ENCODE assay signal across 8 mouse cellular contexts in the genomic region with DNA sequence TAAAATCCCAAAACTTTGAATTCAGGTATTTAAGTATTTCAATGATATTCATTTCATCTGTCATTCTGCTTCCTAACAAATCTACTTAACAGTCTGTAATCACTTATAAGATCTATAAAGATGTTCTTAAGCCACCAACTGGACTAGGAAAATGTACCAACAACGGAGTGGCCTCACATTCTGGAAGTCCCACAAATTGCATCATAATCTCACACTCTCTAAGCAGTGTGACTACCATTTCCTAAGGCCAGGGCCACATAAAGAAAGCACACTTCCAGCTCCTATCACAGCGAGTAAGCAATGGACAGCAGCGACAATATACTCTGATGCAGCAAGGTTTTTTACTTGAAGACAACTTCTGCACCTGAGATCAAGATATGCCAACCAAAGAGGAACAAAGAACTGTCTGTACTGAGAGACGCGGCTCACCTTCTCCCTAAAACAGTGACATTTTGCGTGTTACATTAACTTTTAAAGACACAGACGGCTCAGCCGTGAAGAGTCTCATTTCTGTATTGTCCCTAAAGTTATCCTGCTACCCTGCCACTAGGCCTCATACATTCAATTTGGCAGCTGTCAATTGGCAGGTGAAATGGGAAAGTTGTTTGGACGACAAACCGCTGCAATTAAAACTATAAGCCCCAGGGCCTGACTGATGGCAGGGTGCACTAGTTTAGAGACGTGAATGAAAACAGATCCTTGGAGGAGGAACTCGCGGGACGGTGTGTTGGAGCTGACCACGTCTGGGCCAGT. TPM values are rescaled to one million over a fixed set of nuclear protein-coding genes. Genes with fewer than 3 reads are reported as not detected.
DNase-seq lines count a peak whose midpoint lies in the region; ATAC-seq lines count a peak whose summit lies in the region.

No protein-coding gene starts in this region.

- peaks cover 18% of the 10 kb centered on the region for H3K36me3 ChIP-seq in lung, embryonic 15.5 days
- H3K36me3 ChIP-seq in embryonic facial prominence, embryonic 11.5 days (replicated peaks; ENCODE audit: control insufficient read depth, insufficient read depth, low read depth, low read length): no peaks in the 10 kb centered on the region; the same call in none of the 2 replicates
- H3K36me3 ChIP-seq in intestine, embryonic 15.5 days: peaks cover 11% of the 10 kb centered on the region; the same call in 1 of the 2 replicates
- peaks cover 9% of the 10 kb centered on the region; the same call in 1 of the 2 replicates for H3K36me3 ChIP-seq in neural tube, embryonic 12.5 days

- H3K4me3 ChIP-seq in lung, embryonic 15.5 days: peak overlapping the region; percentile 93
- H3K4me3 ChIP-seq in embryonic facial prominence, embryonic 11.5 days (ENCODE audit: low read depth, low read length): peak overlapping the region; percentile 97
- H3K4me3 ChIP-seq in intestine, embryonic 15.5 days (replicated peaks): peak overlapping the region; percentile 94
- peak overlapping the region; percentile 97 for H3K4me3 ChIP-seq in neural tube, embryonic 12.5 days

- H3K4me1 ChIP-seq in lung, embryonic 15.5 days: peaks cover 13% of the 10 kb centered on the region
- no peaks in the 10 kb centered on the region for H3K4me1 ChIP-seq in embryonic facial prominence, embryonic 11.5 days (ENCODE audit: control insufficient read depth, insufficient read depth, low read length)
- H3K4me1 ChIP-seq in intestine, embryonic 15.5 days (replicated peaks): peaks cover 3% of the 10 kb centered on the region; the same call in 1 of the 2 replicates
- H3K4me1 ChIP-seq in neural tube, embryonic 12.5 days: peaks cover 9% of the 10 kb centered on the region

- 22% methylated on average over 15 of the region's 15 CpGs for WGBS in lung, embryonic 15.5 days
- 29% methylated on average over 15 of the region's 15 CpGs for WGBS in embryonic facial prominence, embryonic 11.5 days
- 23% methylated on average over 15 of the region's 15 CpGs for WGBS in intestine, embryonic 15.5 days
- WGBS in neural tube, embryonic 12.5 days: 32% methylated on average over 15 of the region's 15 CpGs

- no peak for ATAC-seq in lung, embryonic 15.5 days (ENCODE audit: borderline replicate concordance, extremely low read depth, low FRiP score, low TSS enrichment)
- ATAC-seq in embryonic facial prominence, embryonic 11.5 days (replicated peaks; ENCODE audit: insufficient number of reproducible peaks, low FRiP score, low TSS enrichment, low read depth): no peak
- no peak for ATAC-seq in intestine, embryonic 15.5 days
- no peak for ATAC-seq in neural tube, embryonic 12.5 days (ENCODE audit: low FRiP score, low read depth)

- no peaks in the 10 kb centered on the region for H3K27me3 ChIP-seq in lung, embryonic 15.5 days
- no peaks in the 10 kb centered on the region for H3K27me3 ChIP-seq in embryonic facial prominence, embryonic 11.5 days (ENCODE audit: control insufficient read depth, insufficient read depth, low read length)
- no peaks in the 10 kb centered on the region for H3K27me3 ChIP-seq in intestine, embryonic 15.5 days (replicated peaks)
- H3K27me3 ChIP-seq in neural tube, embryonic 12.5 days (replicated peaks): no peaks in the 10 kb centered on the region

- H3K9ac ChIP-seq in lung, embryonic 15.5 days: peak overlapping the region; percentile 91
- peak overlapping the region; percentile 84 for H3K9ac ChIP-seq in embryonic facial prominence, embryonic 11.5 days (replicated peaks; ENCODE audit: low read length)
- H3K9ac ChIP-seq in intestine, embryonic 15.5 days: peak overlapping the region; percentile 93
- peak overlapping the region; percentile 95 for H3K9ac ChIP-seq in neural tube, embryonic 12.5 days

- H3K4me2 ChIP-seq in lung, embryonic 15.5 days: peak overlapping the region; percentile 67
- H3K4me2 ChIP-seq in embryonic facial prominence, embryonic 11.5 days (ENCODE audit: low read depth, low read length): peak overlapping the region; percentile 37
- peak overlapping the region; percentile 73 for H3K4me2 ChIP-seq in intestine, embryonic 15.5 days (replicated peaks)
- H3K4me2 ChIP-seq in neural tube, embryonic 12.5 days (replicated peaks): peak overlapping the region; percentile 90

- no peaks in the 10 kb centered on the region for H3K9me3 ChIP-seq in lung, embryonic 15.5 days
- no peaks in the 10 kb centered on the region for H3K9me3 ChIP-seq in embryonic facial prominence, embryonic 11.5 days (replicated peaks; ENCODE audit: control insufficient read depth, low read length)
- H3K9me3 ChIP-seq in intestine, embryonic 15.5 days: no peaks in the 10 kb centered on the region
- no peaks in the 10 kb centered on the region for H3K9me3 ChIP-seq in neural tube, embryonic 12.5 days

- DNase-seq in lung, postnatal 4 days: no peak
- DNase-seq in embryonic facial prominence, embryonic 11.5 days (ENCODE audit: low spot score): no peak
- DNase-seq in cerebellum, postnatal 4 days (ENCODE audit: low spot score in 2 of 2): no peak
- DNase-seq in urinary bladder, postnatal 14 days (ENCODE audit: low spot score): no peak
- DNase-seq in gastrocnemius, postnatal 4 days (ENCODE audit: low spot score in 2 of 2): no peak

- H3K27ac ChIP-seq in lung, embryonic 15.5 days: no peak overlapping the region
- no peak overlapping the region for H3K27ac ChIP-seq in embryonic facial prominence, embryonic 11.5 days (replicated peaks; ENCODE audit: low read depth, low read length)
- H3K27ac ChIP-seq in intestine, embryonic 15.5 days: peak overlapping the region; percentile 80
- no peak overlapping the region for H3K27ac ChIP-seq in neural tube, embryonic 12.5 days

RNA-seq across cellular contexts. Expression of a gene that starts 0.9 kb away (rescaled TPM):
- polyA plus RNA-seq in lung, embryonic 15.5 days (2015; fragmentation: Nextera tagmentation; extraction: Ambion mirVana): 115 and 119 TPM in 2 replicates
- 187 and 216 TPM in 2 replicates for polyA plus RNA-seq in embryonic facial prominence, embryonic 11.5 days (2014; fragmentation: Nextera tagmentation; extraction: Ambion mirVana)
- polyA plus RNA-seq in intestine, embryonic 15.5 days (2015; fragmentation: Nextera tagmentation; extraction: Ambion mirVana): 142 and 171 TPM in 2 replicates
- 139 and 141 TPM in 2 replicates for polyA plus RNA-seq in neural tube, embryonic 12.5 days (2016; fragmentation: Nextera tagmentation; extraction: Ambion mirVana)
- 100 to 1,000 TPM; 153 to 181 TPM for total RNA-seq in gastrocnemius, postnatal 4 days (2021)

RNA-seq across cellular contexts. Expression of a gene that starts 40.3 kb away (rescaled TPM):
- polyA plus RNA-seq in lung, embryonic 15.5 days (2015; fragmentation: Nextera tagmentation; extraction: Ambion mirVana): not detected in 2 replicates
- not detected in 2 replicates for polyA plus RNA-seq in embryonic facial prominence, embryonic 11.5 days (2014; fragmentation: Nextera tagmentation; extraction: Ambion mirVana)
- polyA plus RNA-seq in intestine, embryonic 15.5 days (2015; fragmentation: Nextera tagmentation; extraction: Ambion mirVana): 12.5 and 13.4 TPM in 2 replicates
- not detected in 2 replicates for polyA plus RNA-seq in neural tube, embryonic 12.5 days (2016; fragmentation: Nextera tagmentation; extraction: Ambion mirVana)
- not detected for total RNA-seq in gastrocnemius, postnatal 4 days (2021)

Comparison
In these comparisons a context has a peak if more than half of its experiments do, and no peak if none do; other contexts are left out.
1. H3K4me2 ChIP-seq: peak in every context shown above with its lines; median percentile 90 in neural tube, embryonic 12.5 days; 73 in intestine, embryonic 15.5 days; 67 in lung, embryonic 15.5 days; 37 in embryonic facial prominence, embryonic 11.5 days.
2. RNA of a gene that starts 40.3 kb away (polyA plus RNA-seq): 12.5 to 13.4 TPM in intestine, embryonic 15.5 days; not detected in lung, embryonic 15.5 days, not detected in embryonic facial prominence, embryonic 11.5 days and not detected in neural tube, embryonic 12.5 days; every median in the first group is over 10 times any median in the second.
3. Peak in every context shown above with its lines, with median percentiles within 50 percentile points of each other: H3K4me3 ChIP-seq and H3K9ac ChIP-seq.